Mouse (Mus musculus): ENCODE measurements around the gene Clec4d. TPM values are rescaled to one million over a fixed set of nuclear protein-coding genes. Genes with fewer than 3 reads are reported as not detected.
"Not testable (repeated sequence)": the region's sequence is repeated elsewhere in the genome, so short reads cannot be mapped to it uniquely, and the experiment has no call there.

The Clec4d gene
- 0.59 and 0.67 TPM in 2 replicates for polyA plus RNA-seq (2015; fragmentation: Nextera tagmentation; extraction: Ambion mirVana)

DNA sequence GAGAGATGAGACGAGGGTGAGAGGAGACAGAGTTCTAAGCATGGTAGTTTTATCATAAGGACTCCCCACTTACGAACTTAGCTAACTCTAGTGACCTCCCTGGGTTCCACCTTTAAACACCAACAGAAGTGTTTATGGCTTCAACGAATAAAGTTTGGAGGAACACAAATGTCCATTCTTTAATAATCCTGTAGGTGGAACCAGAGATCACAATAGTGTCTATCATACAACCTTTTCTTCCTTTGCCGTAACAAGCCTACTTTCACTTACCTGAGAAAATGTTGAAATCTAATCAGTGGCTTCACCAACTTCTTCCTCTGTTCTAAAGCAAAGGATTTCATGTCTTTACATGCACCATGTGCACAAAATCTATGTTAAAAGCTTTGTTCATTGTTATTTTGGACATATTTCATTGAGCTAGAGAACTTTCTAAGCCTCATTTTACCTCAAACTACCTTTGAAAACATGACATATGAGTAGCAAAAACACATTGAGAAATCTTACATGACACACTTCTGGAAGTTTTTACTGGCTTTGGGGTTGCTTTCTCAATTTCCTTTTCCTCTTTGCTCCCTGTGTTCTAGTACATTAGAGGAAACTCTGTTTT, at the start of gene Clec4d:
Gene Clec4d (plus strand): TSS at position 557 of the 607 bp plus-strand sequence.
- Histone ChIP-seq H3K9me3 (no peaks in the 10 kb centered on the region), H3K4me2 (no peak within 1 kb of the TSS), H3K27me3 (replicated peaks) (no peaks in the 10 kb centered on the region), H3K4me1 (no peaks in the 10 kb centered on the region), H3K27ac (no peak within 1 kb of the TSS), H3K9ac (no peak within 1 kb of the TSS), H3K4me3 (replicated peaks) (no peak within 1 kb of the TSS), H3K36me3 (no peaks in the 10 kb centered on the region)
- 64% methylated on average over 4 of the region's 4 CpGs for WGBS
- ATAC-seq (ENCODE audit: insufficient read depth, low FRiP score, low read depth), result no peak

DNA sequence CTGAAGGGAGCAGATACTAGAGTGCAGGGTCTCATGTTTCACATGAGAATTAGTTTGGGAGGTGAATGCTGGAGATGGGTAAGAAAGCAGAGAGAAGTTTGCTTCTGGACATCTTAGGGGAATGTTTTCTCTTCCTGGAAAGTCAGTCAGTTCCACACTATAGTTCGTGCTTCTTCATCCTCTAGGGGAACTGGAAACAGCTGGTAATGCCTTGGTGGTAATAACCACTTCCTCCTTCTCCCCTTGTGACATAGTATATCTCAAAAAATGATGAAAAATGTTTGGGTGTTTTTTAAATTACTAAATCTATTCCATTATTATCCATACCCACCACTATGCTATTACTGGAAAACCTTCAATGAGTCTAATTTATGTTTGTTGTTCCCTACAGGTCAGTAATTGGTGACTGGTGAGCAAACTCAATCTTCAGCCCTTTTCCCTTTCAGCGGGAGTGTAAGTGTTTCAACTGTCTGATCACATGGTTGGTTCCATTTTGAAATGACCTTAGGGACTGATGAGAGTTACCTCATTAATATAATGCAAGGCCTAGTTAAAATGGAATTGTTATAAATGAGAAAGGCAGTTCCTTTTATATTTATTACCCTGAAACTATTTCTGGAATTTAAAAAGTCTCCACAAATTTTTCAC, 34.3 kb upstream of the Clec4d start:
- no peaks in the 10 kb centered on the region for H3K4me1 ChIP-seq
- H3K27me3 ChIP-seq (replicated peaks), result no peaks in the 10 kb centered on the region
- ATAC-seq (ENCODE audit: insufficient read depth, low FRiP score, low read depth), result no peak
- no peak overlapping the region for H3K27ac ChIP-seq
- no peaks in the 10 kb centered on the region for H3K9me3 ChIP-seq
- H3K36me3 ChIP-seq, result no peaks in the 10 kb centered on the region
- no peak overlapping the region for H3K9ac ChIP-seq
- no peak overlapping the region for H3K4me3 ChIP-seq (replicated peaks)
- 48% methylated on average over 2 of the region's 2 CpGs for WGBS
- H3K4me2 ChIP-seq, result no peak overlapping the region

DNA sequence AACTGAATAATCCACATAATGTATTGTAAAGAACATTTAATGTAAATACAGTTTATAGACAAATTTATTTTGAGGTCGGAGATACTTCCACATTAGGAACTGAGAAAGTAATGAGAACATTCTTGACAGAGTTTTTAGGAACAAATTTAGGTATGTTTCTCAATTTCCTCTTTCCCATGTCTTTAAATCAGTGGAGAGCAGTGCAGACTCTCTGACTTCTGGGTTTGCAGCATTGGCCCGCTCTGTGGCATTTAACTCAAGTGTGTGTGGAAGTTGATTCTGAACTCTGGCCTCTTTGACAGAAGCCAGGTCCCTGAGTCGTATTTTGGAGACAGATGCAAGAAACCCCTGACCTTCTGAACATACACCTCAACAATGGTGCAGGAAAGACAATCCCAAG, 32.3 kb upstream of the Clec4d start, which contains the start of gene Clec4n:
Gene Clec4n (plus strand): TSS at position 200 of the 400 bp plus-strand sequence.
- Histone ChIP-seq H3K9ac (no peak within 1 kb of the TSS), H3K4me2 (no peak within 1 kb of the TSS), H3K36me3 (no peaks in the 10 kb centered on the region), H3K4me3 (replicated peaks) (no peak within 1 kb of the TSS), H3K27me3 (replicated peaks) (no peaks in the 10 kb centered on the region), H3K27ac (no peak within 1 kb of the TSS), H3K9me3 (no peaks in the 10 kb centered on the region), H3K4me1 (no peaks in the 10 kb centered on the region)
- no peak for ATAC-seq (ENCODE audit: insufficient read depth, low FRiP score, low read depth)
- WGBS, result 56% methylated on average over 3 of the region's 3 CpGs

DNA sequence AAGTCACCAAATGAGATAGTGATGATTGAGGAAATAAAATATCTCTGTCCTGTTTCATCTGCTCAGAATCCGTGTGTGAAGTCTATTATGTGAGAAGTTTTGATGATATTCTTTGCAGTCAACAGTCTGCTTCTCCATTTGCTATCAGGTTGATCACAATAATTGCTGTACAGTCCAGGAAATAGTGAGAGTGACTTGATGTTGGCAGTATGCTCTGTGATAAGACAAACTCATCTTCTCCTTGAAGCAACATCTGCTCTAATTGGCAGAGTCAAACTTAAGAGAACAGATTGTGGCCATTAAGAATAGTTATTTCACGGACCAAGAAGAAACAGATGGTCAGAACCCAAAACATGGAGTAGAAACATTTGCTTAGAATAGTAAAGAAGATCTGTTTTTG, 30.8 kb upstream of the Clec4d start:
- no peak overlapping the region for H3K4me3 ChIP-seq (replicated peaks)
- H3K4me1 ChIP-seq, result no peaks in the 10 kb centered on the region
- H3K4me2 ChIP-seq, result no peak overlapping the region
- ATAC-seq (ENCODE audit: insufficient read depth, low FRiP score, low read depth), result no peak
- no peak overlapping the region for H3K27ac ChIP-seq
- H3K27me3 ChIP-seq (replicated peaks), result no peaks in the 10 kb centered on the region
- 60% methylated on average over 2 of the region's 2 CpGs for WGBS
- no peaks in the 10 kb centered on the region for H3K9me3 ChIP-seq
- H3K36me3 ChIP-seq, result no peaks in the 10 kb centered on the region
- no peak overlapping the region for H3K9ac ChIP-seq

DNA sequence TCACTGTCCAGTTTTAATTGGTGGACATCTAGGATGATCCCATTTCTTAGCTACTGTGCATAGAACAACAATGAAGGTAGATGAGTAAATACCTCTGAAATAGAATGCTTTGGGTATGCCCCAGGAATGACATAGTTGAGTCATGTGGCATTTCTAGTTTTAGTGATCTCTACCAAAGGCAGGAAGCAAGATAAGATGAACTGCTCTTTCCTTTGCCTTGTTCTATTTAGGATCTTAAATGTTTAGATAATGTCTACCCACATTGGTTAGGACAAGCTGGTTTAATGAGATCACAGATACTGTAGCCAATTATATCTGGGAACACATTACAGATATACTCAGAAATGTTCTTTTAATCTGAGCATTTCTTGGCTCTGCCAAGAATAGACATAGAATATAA, 24.3 kb upstream of the Clec4d start:
- ATAC-seq (ENCODE audit: insufficient read depth, low FRiP score, low read depth), result no peak
- Histone ChIP-seq H3K4me3 (replicated peaks) (no peak overlapping the region), H3K4me1 (no peaks in the 10 kb centered on the region), H3K9ac (no peak overlapping the region), H3K9me3 (no peaks in the 10 kb centered on the region), H3K27me3 (replicated peaks) (no peaks in the 10 kb centered on the region), H3K4me2 (no peak overlapping the region), H3K36me3 (no peaks in the 10 kb centered on the region), H3K27ac (no peak overlapping the region)

DNA sequence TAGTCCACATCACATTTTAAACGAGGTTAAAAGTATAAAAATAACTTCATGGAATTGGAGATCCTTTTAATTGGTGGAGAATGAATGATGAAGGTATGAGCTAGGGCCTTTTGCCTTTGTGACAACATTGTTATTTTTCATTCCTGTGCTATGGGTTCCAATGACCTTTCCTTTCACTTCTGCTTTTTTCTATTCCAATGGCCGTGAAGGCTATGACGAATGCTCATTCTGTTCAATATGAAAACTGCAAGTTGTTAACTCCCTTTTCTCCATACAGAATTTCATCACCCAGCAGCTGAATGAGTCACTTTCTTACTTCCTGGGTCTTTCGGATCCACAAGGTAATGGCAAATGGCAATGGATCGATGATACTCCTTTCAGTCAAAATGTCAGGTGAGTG, 17.7 kb upstream of the Clec4d start:
- Histone ChIP-seq H3K4me2 (no peak overlapping the region), H3K27me3 (replicated peaks) (no peaks in the 10 kb centered on the region), H3K36me3 (no peaks in the 10 kb centered on the region), H3K9me3 (no peaks in the 10 kb centered on the region), H3K27ac (no peak overlapping the region), H3K4me1 (no peaks in the 10 kb centered on the region), H3K9ac (no peak overlapping the region), H3K4me3 (replicated peaks) (no peak overlapping the region)
- no peak for ATAC-seq (ENCODE audit: insufficient read depth, low FRiP score, low read depth)
- WGBS, result 83% methylated on average over 5 of the region's 5 CpGs

DNA sequence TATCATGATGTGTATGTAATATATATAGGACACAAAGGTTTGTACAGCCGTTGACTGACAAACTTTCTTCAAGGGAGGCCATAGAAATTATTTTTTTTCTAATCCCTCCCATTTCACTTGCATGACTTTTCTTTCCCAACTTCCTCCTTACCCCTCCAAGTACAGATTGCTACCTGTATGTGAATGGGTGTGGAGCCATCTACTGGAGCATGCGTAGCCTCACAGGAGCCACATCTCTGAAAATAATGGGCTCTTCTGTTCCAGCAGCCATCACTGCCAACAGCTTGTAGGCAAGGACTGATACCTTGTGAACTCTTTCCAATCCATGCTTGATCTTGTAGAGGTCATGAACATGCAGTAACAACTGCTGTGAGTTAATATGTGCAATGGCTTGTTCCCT, 13.0 kb upstream of the Clec4d start:
- H3K4me2 ChIP-seq; H3K4me3 ChIP-seq (replicated peaks); ATAC-seq (ENCODE audit: insufficient read depth, low FRiP score, low read depth); H3K9me3 ChIP-seq; H3K36me3 ChIP-seq; H3K9ac ChIP-seq; H3K4me1 ChIP-seq; H3K27ac ChIP-seq; H3K27me3 ChIP-seq (replicated peaks): not testable (repeated sequence)
- 84% methylated on average over 2 of the region's 2 CpGs for WGBS

DNA sequence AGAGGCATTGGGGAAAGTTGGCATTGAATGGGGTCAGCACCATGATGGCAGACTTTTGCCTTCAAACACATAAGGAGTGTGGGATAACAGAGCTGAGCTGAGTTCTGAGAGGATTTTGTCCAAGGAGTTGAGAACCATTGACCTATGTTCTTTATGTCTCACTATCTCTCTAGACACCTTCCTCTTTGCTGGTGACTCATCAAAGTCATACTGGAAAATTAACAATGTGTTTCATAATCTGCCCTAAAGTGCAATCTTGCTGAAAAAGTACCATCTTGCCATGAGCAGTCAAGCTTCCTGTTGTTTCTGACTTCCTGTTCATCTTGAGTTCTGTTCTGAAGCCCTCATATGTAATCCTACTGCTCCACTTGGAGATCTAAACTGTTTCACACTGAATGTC, 9.2 kb upstream of the Clec4d start:
- no peak for ATAC-seq (ENCODE audit: insufficient read depth, low FRiP score, low read depth)
- H3K36me3 ChIP-seq, result no peaks in the 10 kb centered on the region

DNA sequence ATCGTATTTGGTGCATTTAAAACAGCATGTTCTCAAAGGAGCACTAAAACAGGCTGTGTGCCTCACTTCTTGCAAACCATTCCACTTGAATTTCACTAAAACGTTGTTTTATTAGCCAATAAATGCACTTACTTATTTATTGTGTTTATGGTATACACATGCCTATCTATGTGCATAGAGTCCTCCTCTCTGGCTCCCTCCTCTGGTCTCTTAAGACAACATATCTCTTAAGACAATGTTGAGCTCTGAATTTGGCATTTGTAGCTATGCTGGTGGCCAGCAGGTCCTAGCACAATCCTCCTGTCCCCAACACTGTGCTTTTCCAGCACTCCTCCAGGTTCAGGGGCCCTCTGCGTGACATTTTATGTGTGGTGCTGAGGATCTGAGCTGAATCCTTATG, 3.0 kb upstream of the Clec4d start:
- 72% methylated on average over 3 of the region's 3 CpGs for WGBS
- ATAC-seq (ENCODE audit: insufficient read depth, low FRiP score, low read depth), result no peak
- no peaks in the 10 kb centered on the region for H3K27me3 ChIP-seq (replicated peaks)
- H3K27ac ChIP-seq, result no peak overlapping the region
- no peak overlapping the region for H3K4me2 ChIP-seq
- no peak overlapping the region for H3K4me3 ChIP-seq (replicated peaks)
- H3K9ac ChIP-seq, result no peak overlapping the region
- no peaks in the 10 kb centered on the region for H3K9me3 ChIP-seq
- H3K4me1 ChIP-seq, result no peaks in the 10 kb centered on the region
- no peaks in the 10 kb centered on the region for H3K36me3 ChIP-seq

More for the DNA sequence above, 9.2 kb upstream of the Clec4d start:
- H3K9me3 ChIP-seq, result no peaks in the 10 kb centered on the region
- H3K27me3 ChIP-seq (replicated peaks), result no peaks in the 10 kb centered on the region
- no peak overlapping the region for H3K27ac ChIP-seq
- no peak overlapping the region for H3K4me3 ChIP-seq (replicated peaks)
- no peaks in the 10 kb centered on the region for H3K4me1 ChIP-seq
- no peak overlapping the region for H3K4me2 ChIP-seq
- H3K9ac ChIP-seq, result no peak overlapping the region

DNA sequence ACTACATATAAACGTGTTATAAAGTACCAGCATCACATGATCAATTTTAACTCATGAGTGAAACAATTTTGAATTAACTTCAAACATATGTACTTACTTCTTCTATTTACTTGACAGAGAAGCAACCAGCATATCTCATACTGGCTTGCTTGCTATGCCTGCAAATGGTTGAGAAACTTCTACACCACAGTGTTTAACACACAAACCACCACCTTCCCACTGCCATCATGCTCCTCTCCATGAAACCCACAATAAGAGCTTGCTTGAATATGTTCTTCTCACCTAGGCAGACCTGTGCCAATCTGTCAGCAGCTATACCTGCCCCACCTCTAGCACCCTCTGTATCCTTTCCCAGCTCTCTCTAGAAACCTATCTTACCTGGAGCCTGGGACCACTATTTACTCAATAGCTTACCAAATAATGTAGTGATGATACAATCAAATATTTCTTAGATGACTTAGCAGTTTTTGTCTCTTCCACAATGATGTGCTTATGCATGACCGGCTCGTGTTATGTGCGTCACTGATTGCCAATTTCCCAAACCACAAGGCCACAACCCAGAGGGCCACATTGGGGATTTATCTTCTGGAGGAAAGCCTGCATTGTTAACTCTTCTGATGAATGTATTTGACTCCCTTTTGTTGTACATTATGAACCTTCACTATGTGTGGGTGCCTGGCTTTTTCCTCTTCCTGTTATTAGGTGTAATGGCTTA, 1.9 kb upstream of the Clec4d start:
- ATAC-seq (ENCODE audit: insufficient read depth, low FRiP score, low read depth), result no peak
- Histone ChIP-seq H3K4me3 (replicated peaks) (no peak overlapping the region), H3K4me1 (no peaks in the 10 kb centered on the region), H3K4me2 (no peak overlapping the region), H3K36me3 (no peaks in the 10 kb centered on the region), H3K27me3 (replicated peaks) (no peaks in the 10 kb centered on the region), H3K9me3 (no peaks in the 10 kb centered on the region), H3K27ac (no peak overlapping the region), H3K9ac (no peak overlapping the region)
- WGBS, result 76% methylated on average over 4 of the region's 4 CpGs

DNA sequence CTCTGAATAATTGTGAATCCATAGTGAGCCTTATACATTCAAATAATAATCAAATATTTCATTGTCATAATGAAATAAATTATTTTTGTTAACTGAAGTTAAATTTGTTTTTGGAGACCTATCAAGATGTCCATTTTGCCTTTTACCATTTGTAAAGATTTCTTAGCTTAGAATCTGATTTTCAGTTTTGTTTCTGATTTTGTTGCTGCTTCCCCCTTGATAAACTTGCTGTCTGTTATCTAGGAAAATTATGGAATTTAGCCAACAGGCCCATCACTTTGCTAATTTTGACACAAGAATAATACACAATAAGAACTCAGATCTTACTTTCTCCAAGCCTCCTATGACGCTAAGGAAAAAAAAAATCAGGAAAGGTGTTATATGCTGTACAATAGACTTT, 1.0 kb upstream of the Clec4d start:
- no peak for ATAC-seq (ENCODE audit: insufficient read depth, low FRiP score, low read depth)
- no peak overlapping the region for H3K27ac ChIP-seq
- WGBS, result 80% methylated on average over 1 of the region's 1 CpGs
- no peaks in the 10 kb centered on the region for H3K9me3 ChIP-seq
- no peaks in the 10 kb centered on the region for H3K4me1 ChIP-seq
- H3K4me2 ChIP-seq, result no peak overlapping the region
- no peak overlapping the region for H3K4me3 ChIP-seq (replicated peaks)
- no peak overlapping the region for H3K9ac ChIP-seq
- no peaks in the 10 kb centered on the region for H3K27me3 ChIP-seq (replicated peaks)
- H3K36me3 ChIP-seq, result no peaks in the 10 kb centered on the region

DNA sequence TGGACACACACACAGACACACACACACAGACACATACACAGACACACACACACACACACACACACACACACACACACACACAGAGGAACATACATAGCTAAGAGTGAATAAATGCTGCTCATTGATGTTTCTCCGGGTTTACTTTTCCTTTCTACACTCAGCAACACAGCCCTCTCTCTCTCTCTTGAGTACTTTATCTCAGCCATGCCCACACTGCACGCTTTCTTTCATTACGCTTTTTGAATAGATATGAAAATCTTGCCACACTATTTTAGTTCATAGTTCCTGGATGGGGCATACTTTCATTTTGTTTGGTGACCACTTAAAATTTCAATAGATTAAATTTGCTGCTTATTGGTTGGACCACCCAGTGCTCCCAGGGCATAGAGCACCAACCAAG, 2.3 kb downstream of the Clec4d start:
- Histone ChIP-seq H3K9ac (no peak overlapping the region), H3K4me1 (no peaks in the 10 kb centered on the region), H3K4me3 (replicated peaks) (no peak overlapping the region), H3K36me3 (no peaks in the 10 kb centered on the region), H3K27ac (no peak overlapping the region), H3K27me3 (replicated peaks) (no peaks in the 10 kb centered on the region), H3K9me3 (no peaks in the 10 kb centered on the region), H3K4me2 (no peak overlapping the region)
- ATAC-seq (ENCODE audit: insufficient read depth, low FRiP score, low read depth), result no peak
- 85% methylated on average over 3 of the region's 3 CpGs for WGBS
